Mouse (Mus musculus): ENCODE data around the gene Ctrl. TPM values are rescaled to one million over a fixed set of nuclear protein-coding genes. Genes with fewer than 3 reads are reported as not detected.
A peak's percentile ranks its signal among the peaks of the same experiment; 100 is the strongest.

The Ctrl gene
- polyA plus RNA-seq, 1 experiment from 2014 or later = 1.7 TPM

- no peaks in the 10 kb centered on the region for H3K9me3 ChIP-seq
- 0 out of 2 replicates have a peak within 1 kb of the TSS, but pooled peaks have one; percentile 23 for H3K4me2 ChIP-seq (replicated peaks)
- WGBS = 6% methylated on average over 11 of the region's 11 CpGs
- H3K36me3 ChIP-seq = peaks cover 71% of the 10 kb centered on the region
- peaks cover 8% of the 10 kb centered on the region for H3K4me1 ChIP-seq
- no peaks in the 10 kb centered on the region for H3K27me3 ChIP-seq
- H3K9ac ChIP-seq = peak within 1 kb of the TSS; percentile 45; the same call in 1 of the 2 replicates
- no peak within 1 kb of the TSS for H3K4me3 ChIP-seq
- peak; percentile 82; the same call in 1 of the 2 replicates for ATAC-seq (ENCODE audit: low FRiP score, low read depth)
- H3K27ac ChIP-seq = no peak within 1 kb of the TSS
Measured at GRCm38 (mm10) chr8:105893339-105893738, 40.3 kb downstream of the Ctrl start, which contains the start of gene Nrn1l. Gene Nrn1l (plus strand): TSS chr8:105893567.

- 75% methylated on average over 6 of the region's 6 CpGs for WGBS
- H3K4me3 ChIP-seq = no peak overlapping the region
- H3K36me3 ChIP-seq = peaks cover 80% of the 10 kb centered on the region
- H3K27me3 ChIP-seq = no peaks in the 10 kb centered on the region
- H3K4me1 ChIP-seq = peaks cover 8% of the 10 kb centered on the region
- no peaks in the 10 kb centered on the region for H3K9me3 ChIP-seq
- H3K27ac ChIP-seq = no peak overlapping the region
- H3K9ac ChIP-seq = no peak overlapping the region
- no peak for ATAC-seq (ENCODE audit: low FRiP score, low read depth)
- no peak overlapping the region for H3K4me2 ChIP-seq (replicated peaks)
Measured at GRCm38 (mm10) chr8:105892432-105892831, 41.2 kb downstream of the Ctrl start.

GRCm38 (mm10) chr8:105890870-105891269 is 42.8 kb downstream of the Ctrl start:
- Histone ChIP-seq H3K9me3 (no peaks in the 10 kb centered on the region), H3K27ac (no peak overlapping the region), H3K4me3 (no peak overlapping the region), H3K9ac (no peak overlapping the region), H3K27me3 (no peaks in the 10 kb centered on the region), H3K4me2 (replicated peaks) (no peak overlapping the region), H3K4me1 (peaks cover 8% of the 10 kb centered on the region), H3K36me3 (peaks cover 92% of the 10 kb centered on the region)
- ATAC-seq (ENCODE audit: low FRiP score, low read depth) = no peak
- WGBS = 83% methylated on average over 6 of the region's 6 CpGs

GRCm38 (mm10) chr8:105889756-105890465 is 43.8 kb downstream of the Ctrl start:
- Histone ChIP-seq H3K36me3 (peaks cover 99% of the 10 kb centered on the region), H3K27ac (no peak overlapping the region), H3K4me1 (peaks cover 8% of the 10 kb centered on the region), H3K4me3 (no peak overlapping the region), H3K9ac (no peak overlapping the region), H3K4me2 (replicated peaks) (no peak overlapping the region), H3K27me3 (no peaks in the 10 kb centered on the region), H3K9me3 (no peaks in the 10 kb centered on the region)
- WGBS = 94% methylated on average over 12 of the region's 12 CpGs
- ATAC-seq (ENCODE audit: low FRiP score, low read depth) = no peak

Small RNA genes within 50 kb of the gene (microRNA-seq; reads per million reads assigned to microRNA genes)
- gene Mir7074 = not detected

Other genes with a start within 250 kb of the Ctrl start
- gene Carmil2, start 247.6 kb downstream of the Ctrl start, polyA plus RNA-seq (2015; fragmentation: Nextera tagmentation; extraction: Ambion mirVana) = 0.55 and 0.77 TPM in 2 replicates
- 81.5 and 83.9 TPM in 2 replicates for gene Acd, start 232.8 kb downstream of the Ctrl start, polyA plus RNA-seq (2015; fragmentation: Nextera tagmentation; extraction: Ambion mirVana)
- 17.7 TPM in 2 replicates for gene Pard6a, start 232.7 kb downstream of the Ctrl start, polyA plus RNA-seq (2015; fragmentation: Nextera tagmentation; extraction: Ambion mirVana)
- gene 4933405L10Rik, start 226.2 kb downstream of the Ctrl start, polyA plus RNA-seq (2015; fragmentation: Nextera tagmentation; extraction: Ambion mirVana) = 0.36 TPM in 1 of 2 replicates, not detected in the other
- 30.8 and 32.2 TPM in 2 replicates for gene Enkd1, start 225.7 kb downstream of the Ctrl start, polyA plus RNA-seq (2015; fragmentation: Nextera tagmentation; extraction: Ambion mirVana)
- 27.4 and 28.4 TPM in 2 replicates for gene Gfod2, start 175.2 kb downstream of the Ctrl start, polyA plus RNA-seq (2015; fragmentation: Nextera tagmentation; extraction: Ambion mirVana)
- 15.1 and 16.2 TPM in 2 replicates for gene Ranbp10, start 106.5 kb downstream of the Ctrl start, polyA plus RNA-seq (2015; fragmentation: Nextera tagmentation; extraction: Ambion mirVana)
- 0.20 and 0.27 TPM in 2 replicates for gene Tsnaxip1, start 106.1 kb downstream of the Ctrl start, polyA plus RNA-seq (2015; fragmentation: Nextera tagmentation; extraction: Ambion mirVana)
- gene Cenpt, start 80.6 kb downstream of the Ctrl start, polyA plus RNA-seq (2015; fragmentation: Nextera tagmentation; extraction: Ambion mirVana) = 52.1 and 54.6 TPM in 2 replicates
- gene Thap11, start 78.7 kb downstream of the Ctrl start, polyA plus RNA-seq (2015; fragmentation: Nextera tagmentation; extraction: Ambion mirVana) = 79.0 and 83.0 TPM in 2 replicates
- 253 and 274 TPM in 2 replicates for gene Nutf2, start 73.3 kb downstream of the Ctrl start, polyA plus RNA-seq (2015; fragmentation: Nextera tagmentation; extraction: Ambion mirVana)
- 54.6 and 61.5 TPM in 2 replicates for gene Edc4, start 53.0 kb downstream of the Ctrl start, polyA plus RNA-seq (2015; fragmentation: Nextera tagmentation; extraction: Ambion mirVana)
- gene Nrn1l, start 40.3 kb downstream of the Ctrl start, polyA plus RNA-seq (2015; fragmentation: Nextera tagmentation; extraction: Ambion mirVana) = 0.60 TPM in 1 of 2 replicates, not detected in the other
- gene Pskh1, start 33.4 kb downstream of the Ctrl start, polyA plus RNA-seq (2015; fragmentation: Nextera tagmentation; extraction: Ambion mirVana) = 45.9 and 46.2 TPM in 2 replicates
- 29.2 and 32.0 TPM in 2 replicates for gene Psmb10, start 4.6 kb upstream of the Ctrl start, polyA plus RNA-seq (2015; fragmentation: Nextera tagmentation; extraction: Ambion mirVana)
- gene Lcat, start 9.5 kb upstream of the Ctrl start, polyA plus RNA-seq (2015; fragmentation: Nextera tagmentation; extraction: Ambion mirVana) = 2.8 TPM in 2 replicates
- gene Slc12a4, start 32.2 kb upstream of the Ctrl start, polyA plus RNA-seq (2015; fragmentation: Nextera tagmentation; extraction: Ambion mirVana) = 48.8 and 56.3 TPM in 2 replicates
- gene Dpep3, start 45.6 kb upstream of the Ctrl start, polyA plus RNA-seq (2015; fragmentation: Nextera tagmentation; extraction: Ambion mirVana) = not detected in 2 replicates
- 27.3 and 27.5 TPM in 2 replicates for gene Dus2, start 57.5 kb upstream of the Ctrl start, polyA plus RNA-seq (2015; fragmentation: Nextera tagmentation; extraction: Ambion mirVana)
- gene Dpep2nb, start 72.1 kb upstream of the Ctrl start, polyA plus RNA-seq (2015; fragmentation: Nextera tagmentation; extraction: Ambion mirVana) = not detected in 2 replicates
- 19.7 and 20.1 TPM in 2 replicates for gene Ddx28, start 78.0 kb upstream of the Ctrl start, polyA plus RNA-seq (2015; fragmentation: Nextera tagmentation; extraction: Ambion mirVana)
- 9.1 and 9.4 TPM in 2 replicates for gene Nfatc3, start 125.0 kb upstream of the Ctrl start, polyA plus RNA-seq (2015; fragmentation: Nextera tagmentation; extraction: Ambion mirVana)
- gene Esrp2, start 203.1 kb upstream of the Ctrl start, polyA plus RNA-seq (2015; fragmentation: Nextera tagmentation; extraction: Ambion mirVana) = 11.5 and 13.8 TPM in 2 replicates
- 19.6 and 20.5 TPM in 2 replicates for gene Pla2g15, start 216.5 kb upstream of the Ctrl start, polyA plus RNA-seq (2015; fragmentation: Nextera tagmentation; extraction: Ambion mirVana)
- 59.0 and 68.9 TPM in 2 replicates for gene Slc7a6, start 235.0 kb upstream of the Ctrl start, polyA plus RNA-seq (2015; fragmentation: Nextera tagmentation; extraction: Ambion mirVana)

All from limb, embryonic 13.5 days (tissue).